Mouse (Mus musculus) lung, postnatal 0 days (tissue): ENCODE measurements around the gene Rfpl4.

Experiments used
- CTCF ChIP-seq: IDR thresholded peaks from 2 replicates; pipeline ENCODE4 v1.5.1; 2016; ENCODE audit warnings: antibody characterized with exemption, mild to moderate bottlenecking
- EP300 ChIP-seq: IDR thresholded peaks from 2 replicates; pipeline ENCODE4 v1.6.1; 2016; ENCODE audit warnings: antibody characterized with exemption, mild to moderate bottlenecking, control low read depth

- TF ChIP-seq CTCF (no peak), EP300 (no peak)
Observed at GRCm38 (mm10) chr7:5087886-5088285, 28.9 kb downstream of the Rfpl4 start.
